Mouse (Mus musculus): Measurements from ENCODE around the gene Mageb18.
"Not testable (repeated sequence)": the region's sequence is repeated elsewhere in the genome, so short reads cannot be mapped to it uniquely, and the experiment has no call there.

Mageb18 gene

DNA sequence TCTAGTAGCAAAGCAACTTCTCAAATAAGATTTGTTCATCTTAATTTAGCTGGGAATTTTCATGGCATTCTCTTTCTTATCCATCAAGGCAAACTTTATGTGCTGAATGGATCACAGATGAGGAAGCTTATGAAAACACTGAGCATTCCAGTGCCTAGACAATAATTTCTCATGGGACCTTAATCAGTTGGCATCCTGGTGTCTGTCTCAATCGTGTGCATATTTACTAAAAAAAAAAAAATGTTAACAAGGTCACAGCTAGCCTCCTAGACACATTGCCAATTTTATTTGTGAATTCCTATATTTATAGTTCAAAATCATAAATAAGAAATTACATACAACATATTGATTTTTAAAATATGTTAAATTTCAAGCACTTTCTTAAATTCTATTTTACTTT is at the start of gene Mageb18:
Gene Mageb18 (minus strand): TSS at position 101 of the 400 bp plus-strand sequence.
- no peak for DNase-seq

DNA sequence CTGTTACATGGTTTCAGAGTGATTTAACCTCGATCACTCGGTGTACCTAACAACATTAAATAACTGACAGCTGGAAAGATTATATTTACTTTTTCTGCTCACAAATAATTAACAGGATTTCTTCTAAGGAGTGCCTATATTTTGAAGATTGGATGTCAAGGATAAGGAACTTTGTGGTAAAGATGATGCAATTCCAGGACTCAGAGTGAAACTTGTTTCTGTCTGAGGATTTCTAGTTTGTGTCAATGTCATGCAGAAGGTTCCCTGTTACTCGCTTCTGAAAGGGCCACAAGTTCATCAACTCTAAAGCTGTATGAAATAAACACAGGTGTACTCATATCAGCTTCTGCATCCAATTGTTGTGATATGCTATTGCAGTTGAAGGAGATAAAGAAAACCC is 13.4 kb upstream of the Mageb18 start:
- DNase-seq = no peak

DNA sequence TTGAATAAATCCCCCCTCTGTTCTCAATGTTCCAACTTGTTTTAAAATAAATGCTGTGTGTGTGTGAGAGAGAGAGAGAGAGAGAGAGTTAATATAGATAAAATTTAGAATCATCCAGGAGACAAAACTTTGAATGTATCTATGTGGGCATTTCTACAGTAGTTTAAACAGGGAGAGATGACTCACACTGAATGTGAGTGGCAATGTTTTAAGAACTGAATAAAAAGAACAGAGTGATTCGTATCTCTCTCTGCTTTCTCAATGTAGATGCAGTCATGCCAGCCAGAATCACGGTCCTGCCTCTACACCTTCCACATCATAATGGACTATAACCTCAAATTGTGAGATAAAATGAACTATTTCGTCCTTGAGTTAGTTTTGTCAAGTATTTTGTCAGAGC is 11.1 kb upstream of the Mageb18 start:
- no peak for DNase-seq

DNA sequence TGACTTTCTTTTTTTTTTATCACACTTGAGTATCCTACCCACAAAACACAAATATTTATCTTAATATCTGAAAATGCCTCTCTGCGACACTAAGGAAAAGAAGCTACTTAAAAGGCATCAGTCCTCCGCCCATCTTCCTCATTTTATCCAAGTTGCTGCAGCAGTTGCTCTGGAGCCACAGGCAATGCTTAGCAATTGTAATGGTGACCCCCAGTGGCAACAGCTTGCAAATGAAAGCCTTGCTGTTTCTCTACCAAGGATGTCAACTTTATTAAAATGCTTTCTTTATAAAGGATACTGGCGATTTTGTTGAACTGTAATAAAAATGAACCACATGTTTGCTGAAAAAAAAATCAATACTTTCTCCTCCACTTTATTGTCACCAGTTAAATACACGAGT is 2.0 kb downstream of the Mageb18 start:
- no peak for DNase-seq

DNA sequence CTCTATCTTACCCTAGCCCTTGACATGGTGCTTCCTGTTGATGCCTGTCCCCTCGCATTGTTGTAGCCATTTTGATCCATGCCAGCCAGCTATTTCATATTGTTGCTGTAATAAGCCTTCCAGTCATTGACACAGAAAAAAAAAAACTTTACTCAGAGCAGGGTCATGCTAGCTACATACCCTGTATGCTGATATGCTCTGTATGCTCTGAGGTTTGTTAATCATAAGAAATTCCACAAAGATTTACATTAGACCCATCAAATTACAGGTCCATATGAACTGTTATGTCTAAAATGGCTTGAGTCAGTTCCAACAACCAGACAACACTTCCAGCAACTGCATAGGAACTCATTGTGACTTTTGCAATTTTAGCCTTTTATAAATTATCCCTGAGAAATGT is 71.5 kb downstream of the Mageb18 start:
- DNase-seq = no peak

DNA sequence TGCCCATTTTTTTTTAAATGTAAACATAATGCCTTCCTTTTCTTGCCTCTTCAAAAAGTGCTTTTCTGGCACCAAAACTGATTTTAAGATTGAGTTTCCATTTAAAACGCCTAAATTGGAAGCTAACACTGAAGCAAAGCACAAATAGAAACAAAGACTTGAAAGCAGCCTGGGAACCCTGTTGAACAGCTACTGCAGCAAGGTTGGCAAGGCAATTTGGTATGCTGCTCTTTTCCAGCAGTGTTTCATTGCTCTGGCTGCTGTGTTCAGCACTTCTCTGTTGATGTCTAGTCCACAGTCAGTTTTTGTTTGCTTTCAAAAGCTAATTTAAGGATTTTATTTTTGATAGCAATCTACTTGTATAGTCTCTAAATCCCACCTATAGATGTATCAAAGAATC is 101.1 kb downstream of the Mageb18 start:
- no peak for DNase-seq

DNA sequence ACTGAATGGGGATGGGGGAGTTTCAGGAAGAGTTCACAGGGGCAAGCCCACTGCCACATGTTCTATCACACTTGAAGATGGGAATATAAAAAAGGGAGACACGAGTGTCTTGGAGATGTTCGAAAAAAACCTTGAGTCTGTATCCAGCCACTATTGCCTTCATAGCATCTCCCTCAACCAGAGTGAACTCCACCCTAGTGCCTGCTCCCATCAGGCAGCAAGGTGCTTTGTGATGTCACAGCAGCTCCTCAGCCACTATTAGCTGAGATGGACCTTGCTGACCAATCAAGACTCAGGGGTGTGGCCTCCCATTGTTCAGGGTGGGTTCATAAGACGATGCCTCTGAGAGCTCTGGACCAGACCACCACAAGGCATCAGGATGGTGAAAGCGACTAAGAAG is 109.7 kb downstream of the Mageb18 start, which contains the start of gene Gm5941:
Gene Gm5941 (plus strand): TSS at position 301 of the 400 bp plus-strand sequence.
- not testable (repeated sequence) for DNase-seq

DNA sequence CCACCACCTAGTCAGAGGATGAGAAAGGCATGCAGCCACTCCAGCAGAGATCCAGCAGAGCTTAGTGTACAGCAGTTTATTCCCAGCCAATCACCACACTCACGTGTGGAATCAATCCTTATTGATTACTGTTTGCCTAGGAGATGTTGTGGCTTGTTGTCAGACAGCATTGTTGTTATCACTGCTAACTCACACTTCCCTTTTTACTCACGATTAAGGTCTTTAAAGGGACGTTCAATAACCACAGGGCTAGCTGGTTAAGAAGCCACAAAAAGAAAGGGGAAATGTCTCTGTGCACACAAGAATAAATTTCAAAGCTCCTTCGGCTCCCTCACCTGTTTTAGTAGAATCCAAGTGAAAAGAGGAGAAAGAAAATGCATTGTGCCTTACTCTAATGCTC is 134.6 kb downstream of the Mageb18 start:
- no peak for DNase-seq

DNA sequence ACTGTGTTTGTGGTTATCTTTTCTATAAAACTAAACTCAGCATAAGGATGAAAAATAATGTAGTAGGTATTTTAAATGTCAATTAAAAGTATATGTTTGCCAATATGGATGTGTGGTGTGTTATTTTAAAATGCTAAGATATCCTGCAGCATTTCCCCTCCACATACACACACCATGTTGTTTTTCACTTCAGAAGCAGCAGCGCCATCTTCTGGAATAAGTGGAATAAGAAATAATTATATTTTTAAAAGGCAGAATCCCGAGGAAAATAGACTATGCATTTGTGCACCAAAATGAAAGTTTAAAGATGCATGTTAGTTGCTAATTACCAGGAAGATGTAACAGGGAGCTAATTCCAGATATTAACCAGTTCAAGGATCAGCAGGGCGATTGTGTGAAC is 138.9 kb downstream of the Mageb18 start:
- no peak for DNase-seq

DNA sequence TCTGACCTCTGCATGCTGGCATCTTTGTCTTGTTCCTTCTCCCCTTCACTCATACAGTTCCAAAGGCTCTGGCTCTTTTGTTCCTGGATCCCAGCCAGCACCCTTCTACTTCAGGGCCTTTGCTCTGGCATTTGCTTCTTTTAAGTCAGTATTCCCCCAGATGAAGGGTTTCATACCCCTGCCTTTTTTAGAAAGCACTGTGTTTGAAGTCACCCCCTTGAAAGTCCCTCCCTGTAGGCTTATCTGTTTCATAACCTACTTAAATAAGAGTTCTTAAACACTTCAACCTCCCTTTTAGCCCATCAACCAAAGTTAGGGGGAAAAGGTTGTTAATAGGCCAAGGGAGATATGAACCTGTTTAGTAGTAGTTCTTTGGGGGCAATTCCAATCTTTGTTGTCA is 212.0 kb downstream of the Mageb18 start:
- no peak for DNase-seq

DNA sequence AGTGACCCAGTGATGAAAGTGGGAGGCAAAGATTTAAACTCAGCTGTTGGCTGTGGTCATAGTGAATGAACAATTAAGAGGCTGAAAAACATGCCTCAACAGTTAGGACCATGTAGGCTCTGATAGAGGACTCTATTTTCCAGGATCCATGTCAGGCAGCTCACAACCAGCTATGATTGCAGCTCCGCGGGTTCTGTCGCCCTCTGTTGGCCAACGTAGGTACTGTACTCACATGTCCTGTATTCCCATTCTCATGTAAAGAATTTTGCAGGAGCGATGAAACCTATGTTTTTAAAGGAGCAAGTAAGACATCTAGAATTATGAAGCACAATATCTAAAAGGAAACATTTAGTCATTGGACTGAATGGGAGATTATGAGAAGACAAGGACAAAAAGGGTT is 256.4 kb downstream of the Mageb18 start:
- DNase-seq = no peak

DNA sequence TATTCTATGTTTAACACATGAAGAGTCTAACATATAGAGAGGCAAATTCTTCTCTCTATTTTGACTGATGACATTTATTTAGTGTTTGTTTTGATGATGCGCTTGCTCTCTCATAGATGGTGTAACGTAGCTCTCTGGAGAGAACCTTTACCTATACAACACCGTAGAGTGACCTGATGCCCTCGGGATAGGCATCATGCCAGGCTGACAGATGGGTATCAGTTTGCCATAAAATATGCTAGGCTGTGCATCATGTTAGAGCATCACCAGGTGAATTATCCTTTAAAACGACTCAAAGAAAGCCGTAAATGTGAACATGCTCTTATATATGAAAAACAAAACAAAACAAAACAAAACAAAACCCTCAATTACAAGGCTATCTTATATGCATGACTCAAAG is 258.5 kb downstream of the Mageb18 start:
- DNase-seq = no peak

DNA sequence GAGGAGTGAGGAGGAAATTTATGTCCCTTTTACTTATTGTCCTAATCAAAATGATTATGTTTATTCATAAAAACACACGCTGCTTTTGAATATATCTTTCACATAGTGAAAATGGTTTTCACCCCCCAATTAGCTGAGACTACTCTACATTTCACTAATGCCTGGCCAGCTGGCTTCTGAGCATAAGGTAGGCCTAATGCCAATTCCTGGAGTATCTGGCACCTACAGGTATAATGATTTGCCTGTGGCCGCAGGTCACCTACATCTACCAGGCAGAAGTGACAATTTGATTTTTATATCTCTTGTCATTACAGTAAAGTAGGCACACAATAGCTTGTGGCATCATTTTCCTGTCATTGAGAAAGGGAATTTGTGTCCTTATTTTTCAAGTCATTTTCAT is 259.8 kb downstream of the Mageb18 start:
- no peak for DNase-seq

DNA sequence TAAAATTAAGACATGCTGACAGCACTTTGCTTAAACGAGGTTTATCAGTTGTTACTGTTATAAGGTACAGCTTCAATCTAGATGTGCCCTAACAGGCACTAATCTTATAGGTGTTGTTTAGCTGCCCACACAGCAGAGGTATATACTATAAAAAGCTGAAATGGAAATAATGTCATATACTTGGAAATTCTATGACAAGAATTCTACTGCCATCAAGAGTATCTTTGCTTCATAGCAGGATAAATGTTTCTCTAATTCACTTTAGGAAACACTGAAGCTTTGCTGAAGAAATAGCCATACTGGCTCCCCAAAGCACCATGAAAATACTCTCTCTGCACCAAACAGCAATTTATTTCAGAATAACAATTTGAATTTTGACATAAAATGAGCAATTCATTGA is 265.9 kb downstream of the Mageb18 start:
- DNase-seq = no peak

DNA sequence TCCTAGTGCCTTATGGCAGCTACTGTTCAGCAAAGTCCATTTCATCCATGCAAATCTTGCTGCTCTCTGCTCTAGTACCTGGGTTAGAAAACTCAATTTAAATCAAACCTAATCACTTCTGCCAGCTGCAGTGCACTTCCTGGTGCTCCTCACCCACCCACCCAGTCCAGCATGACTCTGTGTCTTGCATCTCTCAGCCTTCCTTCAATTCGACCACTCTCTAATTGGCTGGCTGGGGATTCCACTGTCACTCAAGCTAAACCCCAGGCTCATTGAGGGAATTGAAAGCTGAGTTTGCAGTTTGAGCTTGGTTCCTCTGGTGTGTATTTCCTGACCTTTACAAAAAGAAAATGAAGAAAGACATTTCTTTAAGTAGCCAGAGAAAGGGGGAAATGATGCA is 275.8 kb downstream of the Mageb18 start:
- DNase-seq = no peak

DNA sequence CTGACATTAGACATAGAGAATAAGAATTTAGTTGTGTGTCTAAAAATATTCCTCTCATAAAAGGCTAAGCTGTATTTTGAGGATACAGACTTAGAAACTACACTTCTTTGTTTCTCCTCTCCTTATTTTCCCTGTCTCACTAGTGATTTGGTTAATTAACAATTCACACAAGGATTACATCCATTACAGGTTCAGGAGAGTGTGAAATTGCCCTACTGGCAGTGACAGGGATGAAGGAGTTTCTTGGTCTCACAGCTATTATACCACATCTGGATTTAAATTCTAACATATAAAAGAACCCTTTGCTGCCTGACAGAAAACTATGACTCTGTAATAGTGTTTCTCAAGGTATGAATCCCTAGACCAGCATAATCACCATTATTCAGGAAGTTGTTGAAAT is 318.8 kb downstream of the Mageb18 start:
- no peak for DNase-seq
